Mouse (Mus musculus) cerebellum, adult 8-10 months (tissue): ENCODE measurements at regions not wholly inside any gene's neighbourhood (a gene's known extent, or its start where the extent isn't known, plus 50 kb on each side); places are given as distances from the start of the nearest gene placed in this dataset.

Experiments used
- DNase-seq: peaks from one replicate; pipeline ENCODE4 v3.0.0; 2022

GRCm38 (mm10) chr9:13905086-13905669 lies 77.7 kb downstream of the Fam76b start:
- DNase-seq = no peak

GRCm38 (mm10) chr9:13906736-13907135 lies 79.2 kb downstream of the Fam76b start:
- no peak for DNase-seq

- no peak for DNase-seq
Observed at GRCm38 (mm10) chr9:13909604-13910003, 82.1 kb downstream of the Fam76b start.

GRCm38 (mm10) chr9:13910091-13910490 lies 82.6 kb downstream of the Fam76b start:
- DNase-seq = no peak

GRCm38 (mm10) chr9:13913459-13913858 lies 85.9 kb downstream of the Fam76b start:
- DNase-seq = no peak

- DNase-seq = no peak
Observed at GRCm38 (mm10) chr9:13914131-13914530, 86.6 kb downstream of the Fam76b start.

GRCm38 (mm10) chr9:13914847-13915246 lies 87.3 kb downstream of the Fam76b start:
- DNase-seq = no peak

GRCm38 (mm10) chr9:13916837-13917236 lies 89.3 kb downstream of the Fam76b start:
- DNase-seq = no peak

- no peak for DNase-seq
Observed at GRCm38 (mm10) chr9:13918606-13919202, 91.2 kb downstream of the Fam76b start.

GRCm38 (mm10) chr9:13919739-13920410 lies 92.4 kb downstream of the Fam76b start:
- DNase-seq = no peak

- DNase-seq = no peak
Observed at GRCm38 (mm10) chr9:13920623-13921022, 93.1 kb downstream of the Fam76b start.

GRCm38 (mm10) chr9:13932001-13932508 lies 104.5 kb downstream of the Fam76b start:
- no peak for DNase-seq

GRCm38 (mm10) chr9:13933404-13933803 lies 105.9 kb downstream of the Fam76b start:
- no peak for DNase-seq

GRCm38 (mm10) chr9:13937301-13937700 lies 109.8 kb downstream of the Fam76b start:
- DNase-seq = no peak

GRCm38 (mm10) chr9:13946519-13946918 lies 119.0 kb downstream of the Fam76b start:
- DNase-seq = no peak

GRCm38 (mm10) chr9:13952157-13952556 lies 124.6 kb downstream of the Fam76b start:
- no peak for DNase-seq

GRCm38 (mm10) chr9:13963140-13963763 lies 135.7 kb downstream of the Fam76b start:
- DNase-seq = no peak

- DNase-seq = no peak
Observed at GRCm38 (mm10) chr9:13963796-13964195, 136.3 kb downstream of the Fam76b start.

- no peak for DNase-seq
Observed at GRCm38 (mm10) chr9:13964256-13964655, 136.7 kb downstream of the Fam76b start.

- no peak for DNase-seq
Observed at GRCm38 (mm10) chr9:13966212-13966611, 138.7 kb downstream of the Fam76b start.

- peak; percentile 7 for DNase-seq
Observed at GRCm38 (mm10) chr9:13969262-13969661, 141.7 kb downstream of the Fam76b start.

GRCm38 (mm10) chr9:13973600-13973999 lies 146.1 kb downstream of the Fam76b start:
- no peak for DNase-seq

GRCm38 (mm10) chr9:13974870-13975269 lies 147.4 kb downstream of the Fam76b start:
- DNase-seq = no peak

GRCm38 (mm10) chr9:13978842-13979241 lies 151.3 kb downstream of the Fam76b start:
- no peak for DNase-seq
